Mouse (Mus musculus) gastrocnemius, postnatal 25 days (tissue): ENCODE measurements around the gene C8g. TPM values are rescaled to one million over a fixed set of nuclear protein-coding genes. Genes with fewer than 3 reads are reported as not detected.

ENCODE experiments used
- DNase-seq: peaks from one replicate; pipeline ENCODE4 v3.0.0; 2022
- total RNA-seq, 2 experiments: library from RNA; stranded (reverse); gene quantifications; 1 replicate in 1 of 2; 2 replicates in 1 of 2; pipeline ENCODE4 v1.2.3; 2021

C8g gene
- total RNA-seq, 2 experiments from 2014 or later, result 0.86 to 1.3 TPM

GRCm38 (mm10) chr2:25467606-25468303 lies 33.8 kb downstream of the C8g start:
- no peak for DNase-seq

GRCm38 (mm10) chr2:25465816-25466635 lies 35.5 kb downstream of the C8g start:
- DNase-seq, result no peak

- DNase-seq, result no peak
Observed at GRCm38 (mm10) chr2:25465256-25465655, 36.3 kb downstream of the C8g start.

GRCm38 (mm10) chr2:25463630-25464029 lies 37.9 kb downstream of the C8g start:
- DNase-seq, result no peak

- DNase-seq, result no peak
Observed at GRCm38 (mm10) chr2:25461407-25461806, 40.1 kb downstream of the C8g start.

GRCm38 (mm10) chr2:25460551-25461309 lies 40.8 kb downstream of the C8g start, which contains the start of gene Paxx:
Gene Paxx (minus strand): TSS chr2:25461094.
- peak; percentile 94 for DNase-seq

GRCm38 (mm10) chr2:25460135-25460534 lies 41.4 kb downstream of the C8g start:
- DNase-seq, result no peak

GRCm38 (mm10) chr2:25458911-25459310 lies 42.6 kb downstream of the C8g start:
- DNase-seq, result peak; percentile 42

- no peak for DNase-seq
Observed at GRCm38 (mm10) chr2:25457022-25457896, 44.3 kb downstream of the C8g start.

- no peak for DNase-seq
Observed at GRCm38 (mm10) chr2:25456205-25456953, 45.1 kb downstream of the C8g start, which contains the start of gene Clic3. Gene Clic3 (plus strand): TSS chr2:25456838.

- DNase-seq, result no peak
Observed at GRCm38 (mm10) chr2:25452951-25453350, 48.6 kb downstream of the C8g start.

GRCm38 (mm10) chr2:25450853-25451647 lies 50.5 kb downstream of the C8g start:
- no peak for DNase-seq

Other genes with a start within 250 kb of the C8g start
- gene Tmem203, start 246.3 kb downstream of the C8g start, total RNA-seq, result 10 to 100 TPM; 10.3 to 11.3 TPM
- gene Tprn, start 239.1 kb downstream of the C8g start, total RNA-seq, result 1 to 10 TPM; 2.1 to 2.9 TPM
- 10 to 100 TPM; 31.6 to 33.0 TPM for gene Ssna1, start 229.3 kb downstream of the C8g start, total RNA-seq
- gene Anapc2, start 229.2 kb downstream of the C8g start, total RNA-seq, result 10 to 100 TPM; 27.0 to 27.3 TPM
- gene Tmem210, start 213.6 kb downstream of the C8g start, total RNA-seq, result not detected
- not detected for gene Lrrc26, start 211.8 kb downstream of the C8g start, total RNA-seq
- gene Grin1, start 182.5 kb downstream of the C8g start, total RNA-seq, result under 1 TPM in 1 of 2 experiments, not detected in 1; 0.08 TPM
- 10 to 100 TPM; 11.9 to 15.4 TPM for gene Man1b1, start 169.4 kb downstream of the C8g start, total RNA-seq
- 10 to 100 TPM; 10.1 to 10.4 TPM for gene Dpp7, start 145.4 kb downstream of the C8g start, total RNA-seq
- gene Uap1l1, start 136.0 kb downstream of the C8g start, total RNA-seq, result 1 to 10 TPM; 2.8 to 4.6 TPM
- under 1 TPM; 0.19 to 0.33 TPM for gene Sapcd2, start 129.4 kb downstream of the C8g start, total RNA-seq
- gene Entpd2, start 105.8 kb downstream of the C8g start, total RNA-seq, result 1 to 10 TPM; 9.1 to 9.4 TPM
- gene Npdc1, start 102.4 kb downstream of the C8g start, total RNA-seq, result 10 to 100 TPM; 15.0 to 25.1 TPM
- gene Fut7, start 78.5 kb downstream of the C8g start, total RNA-seq, result not detected
- 10 to 100 TPM; 12.5 to 16.2 TPM for gene Abca2, start 73.0 kb downstream of the C8g start, total RNA-seq
- gene Clic3, start 44.9 kb downstream of the C8g start, total RNA-seq, result under 1 TPM; 0.35 to 0.64 TPM
- 10 to 100 TPM; 13.7 to 16.2 TPM for gene Paxx, start 40.6 kb downstream of the C8g start, total RNA-seq
- gene Ptgds, start 31.7 kb downstream of the C8g start, total RNA-seq, result not detected
- not detected for gene Lcn12, start 7.8 kb downstream of the C8g start, total RNA-seq
- 10 to 100 TPM; 77.2 to 77.4 TPM for gene Fbxw5, start 969 bp downstream of the C8g start, total RNA-seq
- 10 to 100 TPM; 10.5 to 10.9 TPM for gene Traf2, start 45.2 kb upstream of the C8g start, total RNA-seq
- 100 to 1,000 TPM; 142 to 162 TPM for gene Edf1, start 56.1 kb upstream of the C8g start, total RNA-seq
- gene Mamdc4, start 73.1 kb upstream of the C8g start, total RNA-seq, result 1 to 10 TPM; 1.7 to 3.2 TPM
- gene Phpt1, start 73.5 kb upstream of the C8g start, total RNA-seq, result 10 to 100 TPM; 50.1 to 53.7 TPM
- not detected for gene Ajm1, start 80.0 kb upstream of the C8g start, total RNA-seq
- gene Rabl6, start 106.8 kb upstream of the C8g start, total RNA-seq, result 10 to 100 TPM; 63.5 to 67.8 TPM
- not detected for gene Ccdc183, start 116.0 kb upstream of the C8g start, total RNA-seq
- 10 to 100 TPM; 15.2 to 16.4 TPM for gene Tmem141, start 120.3 kb upstream of the C8g start, total RNA-seq
- gene Fcna, start 126.3 kb upstream of the C8g start, total RNA-seq, result 1 to 10 TPM; 3.9 to 8.5 TPM
- gene Lcn8, start 151.4 kb upstream of the C8g start, total RNA-seq, result 10 to 100 TPM in 1 of 2 experiments, 1 to 10 TPM in 1; 5.7 to 20.3 TPM
- gene Lcn5, start 156.2 kb upstream of the C8g start, total RNA-seq, result not detected
- not detected for gene Lcn6, start 175.1 kb upstream of the C8g start, total RNA-seq
- not detected for gene Lcn10, start 181.0 kb upstream of the C8g start, total RNA-seq
- not detected for gene Obp2a, start 198.3 kb upstream of the C8g start, total RNA-seq
- gene Bmyc, start 205.0 kb upstream of the C8g start, total RNA-seq, result 10 to 100 TPM in 1 of 2 experiments, 1 to 10 TPM in 1; 8.4 to 11.2 TPM
- gene Obp2b, start 235.3 kb upstream of the C8g start, total RNA-seq, result not detected